Mouse (Mus musculus) liver, embryonic 14.5 days (tissue): ENCODE measurements around the gene Creb1. TPM values are rescaled to one million over a fixed set of nuclear protein-coding genes. Genes with fewer than 3 reads are reported as not detected.

Experiments
- ATAC-seq: fragments of 200-750 bp; cut with Nextera tagmentation; 2 replicates; pipeline ENCODE4 v1.8.0; 2017; ENCODE audit warnings: moderate number of reproducible peaks, mild to moderate bottlenecking, moderate library complexity; ENCODE audit not compliant: insufficient read depth
- DNase-seq, 3 experiments: peaks; one replicate each; pipeline ENCODE4 v3.0.0-alpha.2; 2012 to 2013; ENCODE audit warnings: low read depth in 3 of 3, low spot score in 3 of 3
- H3K27ac ChIP-seq: fragments of 300-500 bp; sonication (generic); 2 replicates; pipeline ENCODE4 v1.5.1; 2014; ENCODE audit warnings: moderate library complexity, mild to moderate bottlenecking, control low read depth, inconsistent platforms
- H3K27me3 ChIP-seq: fragments of 300-500 bp; sonication (generic); 2 replicates; pipeline ENCODE4 v1.6.1; 2014; ENCODE audit warnings: mild to moderate bottlenecking, low read length, moderate library complexity; ENCODE audit not compliant: control insufficient read depth, insufficient read depth
- H3K36me3 ChIP-seq: fragments of 300-500 bp; sonication (generic); replicated peaks from 2 replicates; pipeline ENCODE4 v1.6.1; 2014; ENCODE audit warnings: low read depth; ENCODE audit not compliant: control insufficient read depth, insufficient read depth
- H3K4me1 ChIP-seq, 2 experiments: fragments of 200-500 bp in 1 of 2; fragments of 300-500 bp in 1 of 2; sonication (generic) in 1 of 2; replicated peaks; 2 replicates each; pipeline ENCODE4 v1.6.1; 2012 to 2014; ENCODE audit warnings: antibody characterized with exemption in 1 of 2, inconsistent platforms in 1 of 2, low read length in 1 of 2; ENCODE audit not compliant: control insufficient read depth in 2 of 2, insufficient read depth in 2 of 2
- H3K4me2 ChIP-seq: fragments of 300-500 bp; sonication (generic); 2 replicates; pipeline ENCODE4 v1.6.1; 2014; ENCODE audit warnings: low read depth, mild to moderate bottlenecking, control low read depth, moderate library complexity
- H3K4me3 ChIP-seq, 2 experiments: fragments of 200-500 bp in 1 of 2; fragments of 300-500 bp in 1 of 2; sonication (generic) in 1 of 2; 2 replicates each; pipeline ENCODE4 v1.5.1; 2012 to 2014; ENCODE audit warnings: low read depth in 2 of 2, low read length in 2 of 2, mild to moderate bottlenecking in 2 of 2, control low read depth in 1 of 2, inconsistent platforms in 1 of 2, moderate library complexity in 1 of 2; ENCODE audit not compliant: insufficient read depth in 1 of 2
- H3K9ac ChIP-seq: fragments of 300-500 bp; sonication (generic); replicated peaks from 2 replicates; pipeline ENCODE4 v1.6.1; 2014; ENCODE audit warnings: mild to moderate bottlenecking, control low read depth, moderate library complexity
- H3K9me3 ChIP-seq: fragments of 300-500 bp; sonication (generic); 2 replicates; pipeline ENCODE4 v1.6.1; 2016; ENCODE audit warnings: low read length, mixed read lengths; ENCODE audit not compliant: control insufficient read depth
- CTCF ChIP-seq: IDR thresholded peaks from 2 replicates; pipeline ENCODE4 v1.5.1; 2016; ENCODE audit warnings: antibody characterized with exemption, low read depth, control low read depth
- EP300 ChIP-seq: IDR thresholded peaks from 2 replicates; pipeline ENCODE4 v1.6.1; 2016; ENCODE audit warnings: antibody characterized with exemption, low read depth
- WGBS: fragments of 180-500 bp; shearing (Covaris S2); extraction: QIAGEN DNeasy Blood & Tissue Kit; methylation state at CpG from one replicate; pipeline ENCODE4 v1.1.7; 2014; ENCODE audit not compliant: insufficient replicate concordance; 5-methylcytosine and 5-hydroxymethylcytosine counted together
- polyA plus RNA-seq, 2 experiments: library from polyadenylated mRNA; depleted of rRNA in 1 of 2; stranded (reverse) in 1 of 2; unstranded in 1 of 2; fragments of >200 nt; fragmentation: Nextera tagmentation in 1 of 2; extraction: Ambion mirVana in 1 of 2; gene quantifications; 2 replicates each; pipeline versions ENCODE4 v1.2.1 to v1.2.3; 2012 to 2014

Creb1 gene
- polyA plus RNA-seq, 2 experiments, result 4.9 to 12.6 TPM

GRCm38 (mm10) chr1:64616076-64616475 is 83.6 kb downstream of the Creb1 start:
- WGBS, result 85% methylated on average over 6 of the region's 6 CpGs

DNA sequence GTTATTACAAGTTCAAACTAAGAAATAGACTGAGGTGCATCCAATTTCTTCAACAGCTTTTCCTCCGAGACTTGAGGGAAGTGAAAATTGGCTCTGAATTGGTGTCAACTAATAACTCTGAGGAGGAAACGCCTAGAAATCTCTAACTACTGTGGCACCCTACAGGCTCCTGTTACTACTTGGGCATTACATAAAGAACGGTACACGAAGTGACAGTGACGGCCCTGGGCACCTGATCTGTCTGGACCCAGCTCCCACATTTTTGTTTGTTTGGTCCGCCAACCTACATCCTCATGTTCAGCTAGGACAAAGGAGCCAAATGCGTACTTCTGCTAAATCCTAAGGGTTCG is 84.1 kb downstream of the Creb1 start:
- no peak for TF ChIP-seq EP300
- TF ChIP-seq CTCF, result no peak
- no peaks in the 10 kb centered on the region for H3K27me3 ChIP-seq
- peak overlapping the region; percentile 85 to 86 for H3K4me3 ChIP-seq
- peak overlapping the region; percentile 93 for H3K9ac ChIP-seq
- no peaks in the 10 kb centered on the region for H3K36me3 ChIP-seq
- 8% methylated on average over 8 of the region's 8 CpGs for WGBS
- H3K4me2 ChIP-seq, result peak overlapping the region; percentile 91
- H3K27ac ChIP-seq, result peak overlapping the region; percentile 88
- ATAC-seq, result peak; percentile 19
- no peaks in the 10 kb centered on the region for H3K9me3 ChIP-seq
- peaks cover 3 to 8% of the 10 kb centered on the region in 2 experiments; a peak in 3 of 4 replicates for H3K4me1 ChIP-seq
- no peak for DNase-seq

More at GRCm38 (mm10) chr1:64616076-64616475, 83.6 kb downstream of the Creb1 start:
- Histone ChIP-seq H3K4me1 (peaks cover 3 to 8% of the 10 kb centered on the region in 2 experiments; a peak in 3 of 4 replicates), H3K9ac (peak overlapping the region; percentile 93), H3K4me2 (peak overlapping the region; percentile 91), H3K27ac (peak overlapping the region; percentile 88; the same call in 1 of the 2 replicates), H3K36me3 (no peaks in the 10 kb centered on the region), H3K4me3 (peak overlapping the region; percentile 85 to 86; a peak in 3 of 4 replicates), H3K9me3 (no peaks in the 10 kb centered on the region), H3K27me3 (no peaks in the 10 kb centered on the region)
- DNase-seq, result no peak
- no peak for ATAC-seq
- TF ChIP-seq EP300 (no peak), CTCF (no peak)

GRCm38 (mm10) chr1:64616881-64617714 is 84.7 kb downstream of the Creb1 start, which contains the start of gene Mettl21a:
Gene Mettl21a, minus strand, starts transcription at chr1:64617242.
- peak within 1 kb of the TSS; percentile 88 for H3K27ac ChIP-seq
- H3K4me2 ChIP-seq, result peak within 1 kb of the TSS; percentile 91
- DNase-seq, result peak; percentile 75 to 78 (median 76)
- TF ChIP-seq EP300, result no peak
- TF ChIP-seq CTCF, result 0 out of 2 replicates have a peak, but pooled peaks have one; percentile 21
- under 1% methylated on average over 72 of the region's 72 CpGs for WGBS
- H3K9me3 ChIP-seq, result no peaks in the 10 kb centered on the region
- peak; percentile 92 for ATAC-seq
- peak within 1 kb of the TSS; percentile 85 to 86 for H3K4me3 ChIP-seq
- peak within 1 kb of the TSS; percentile 93 for H3K9ac ChIP-seq
- no peaks in the 10 kb centered on the region for H3K27me3 ChIP-seq
- peaks cover 3 to 8% of the 10 kb centered on the region in 2 experiments; a peak in 3 of 4 replicates for H3K4me1 ChIP-seq
- no peaks in the 10 kb centered on the region for H3K36me3 ChIP-seq

- WGBS, result 0% methylated on average over 15 of the region's 15 CpGs
- ATAC-seq (peak; percentile 81), DNase-seq (peak; percentile 59 to 65 (median 64))
- H3K4me2 ChIP-seq, result peak overlapping the region; percentile 91
- TF ChIP-seq EP300 (no peak), CTCF (peak; percentile 89)
- peak overlapping the region; percentile 93 for H3K9ac ChIP-seq
- peaks cover 3 to 8% of the 10 kb centered on the region in 2 experiments; a peak in 3 of 4 replicates for H3K4me1 ChIP-seq
- H3K27ac ChIP-seq, result peak overlapping the region; percentile 88
- no peaks in the 10 kb centered on the region for H3K36me3 ChIP-seq
- no peaks in the 10 kb centered on the region for H3K9me3 ChIP-seq
- peak overlapping the region; percentile 85 to 86 for H3K4me3 ChIP-seq
- no peaks in the 10 kb centered on the region for H3K27me3 ChIP-seq
Observed at GRCm38 (mm10) chr1:64617715-64617984, 85.2 kb downstream of the Creb1 start.

GRCm38 (mm10) chr1:64618226-64618625 is 85.8 kb downstream of the Creb1 start:
- no peaks in the 10 kb centered on the region for H3K27me3 ChIP-seq
- no peaks in the 10 kb centered on the region for H3K9me3 ChIP-seq
- H3K4me1 ChIP-seq, result peaks cover 3 to 8% of the 10 kb centered on the region in 2 experiments; a peak in 3 of 4 replicates
- no peak overlapping the region for H3K9ac ChIP-seq
- H3K36me3 ChIP-seq, result no peaks in the 10 kb centered on the region
- TF ChIP-seq CTCF (no peak), EP300 (no peak)
- DNase-seq (no peak), ATAC-seq (no peak)
- WGBS, result 64% methylated on average over 3 of the region's 3 CpGs
- peak overlapping the region; percentile 91 for H3K4me2 ChIP-seq
- no peak overlapping the region for H3K27ac ChIP-seq
- H3K4me3 ChIP-seq, result peak overlapping the region in 1 of 2 experiments; percentile 86; a peak in 2 of 4 replicates
